Mouse (Mus musculus) heart, embryonic 12.5 days (tissue): Measurements from ENCODE around the gene Atp5b. TPM values are rescaled to one million over a fixed set of nuclear protein-coding genes. Genes with fewer than 3 reads are reported as not detected.
A peak's percentile ranks its signal among the peaks of the same experiment; 100 is the strongest.

Experiments used
- ATAC-seq: fragments of 200-750 bp; cut with Nextera tagmentation; 2 replicates; pipeline ENCODE4 v1.8.0; 2017; ENCODE audit warnings: moderate TSS enrichment, moderate library complexity; ENCODE audit not compliant: insufficient number of reproducible peaks, low FRiP score
- H3K27ac ChIP-seq: fragments of 300-500 bp; sonication (generic); 2 replicates; pipeline ENCODE4 v1.5.1; 2016; ENCODE audit warnings: mild to moderate bottlenecking, moderate library complexity; ENCODE audit not compliant: poor library complexity, severe bottlenecking
- H3K27me3 ChIP-seq: fragments of 300-500 bp; sonication (generic); replicated peaks from 2 replicates; pipeline ENCODE4 v1.6.1; 2016; ENCODE audit warnings: mild to moderate bottlenecking, moderate library complexity
- H3K36me3 ChIP-seq: fragments of 300-500 bp; sonication (generic); 2 replicates; pipeline ENCODE4 v1.6.1; 2016; ENCODE audit warnings: mild to moderate bottlenecking, moderate library complexity
- H3K4me1 ChIP-seq: fragments of 300-500 bp; sonication (generic); replicated peaks from 2 replicates; pipeline ENCODE4 v1.6.1; 2016; ENCODE audit warnings: mild to moderate bottlenecking
- H3K4me2 ChIP-seq: fragments of 300-500 bp; sonication (generic); 2 replicates; pipeline ENCODE4 v1.6.1; 2016; ENCODE audit warnings: mild to moderate bottlenecking, moderate library complexity
- H3K4me3 ChIP-seq: fragments of 300-500 bp; sonication (generic); 2 replicates; pipeline ENCODE4 v1.5.1; 2016; ENCODE audit warnings: mild to moderate bottlenecking
- H3K9ac ChIP-seq: fragments of 300-500 bp; sonication (generic); 2 replicates; pipeline ENCODE4 v1.6.1; 2016; ENCODE audit warnings: mild to moderate bottlenecking, moderate library complexity
- H3K9me3 ChIP-seq: fragments of 300-500 bp; sonication (generic); replicated peaks from 2 replicates; pipeline ENCODE4 v1.6.1; 2016; ENCODE audit warnings: mild to moderate bottlenecking, moderate library complexity
- WGBS: fragments of 180-500 bp; shearing (Covaris S2); methylation state at CpG from one replicate; pipeline ENCODE4 v1.1.7; 2016; 5-methylcytosine and 5-hydroxymethylcytosine counted together
- polyA plus RNA-seq: library from polyadenylated mRNA; unstranded; fragments of >200 nt; fragmentation: Nextera tagmentation; extraction: Ambion mirVana; gene quantifications from 2 replicates; pipeline ENCODE4 v1.2.1, GENCODE M21; 2016

Gene Atp5b
- polyA plus RNA-seq, result 4,835 and 4,880 TPM in 2 replicates

GRCm38 (mm10) chr10:128082880-128083421 lies at the start of gene Atp5b:
Gene Atp5b (plus strand): TSS chr10:128083273.
- peak within 1 kb of the TSS; percentile 100 for H3K9ac ChIP-seq

GRCm38 (mm10) chr10:128036746-128037425 lies 46.2 kb upstream of the Atp5b start:
- peak overlapping the region; percentile 89 for H3K4me2 ChIP-seq
- ATAC-seq, result peak; percentile 26; the same call in 1 of the 2 replicates
- H3K9ac ChIP-seq, result peak overlapping the region; percentile 100
- peak overlapping the region; percentile 96 for H3K4me3 ChIP-seq
- H3K36me3 ChIP-seq, result peaks cover 41% of the 10 kb centered on the region
- H3K27me3 ChIP-seq, result no peaks in the 10 kb centered on the region
- under 1% methylated on average over 10 of the region's 10 CpGs for WGBS
- peaks cover 54% of the 10 kb centered on the region for H3K4me1 ChIP-seq
- peak overlapping the region; percentile 98 for H3K27ac ChIP-seq
- no peaks in the 10 kb centered on the region for H3K9me3 ChIP-seq

More at GRCm38 (mm10) chr10:128082880-128083421, at the start of gene Atp5b:
- peaks cover 39% of the 10 kb centered on the region for H3K36me3 ChIP-seq
- peak within 1 kb of the TSS; percentile 96 for H3K4me2 ChIP-seq
- peak; percentile 97 for ATAC-seq
- H3K4me3 ChIP-seq, result peak within 1 kb of the TSS; percentile 90
- WGBS, result under 1% methylated on average over 34 of the region's 34 CpGs
- H3K4me1 ChIP-seq, result peaks cover 22% of the 10 kb centered on the region
- H3K9me3 ChIP-seq, result no peaks in the 10 kb centered on the region
- no peaks in the 10 kb centered on the region for H3K27me3 ChIP-seq
- peak within 1 kb of the TSS; percentile 94 for H3K27ac ChIP-seq

- peaks cover 48% of the 10 kb centered on the region for H3K36me3 ChIP-seq
- peak overlapping the region; percentile 24; the same call in 1 of the 2 replicates for H3K4me3 ChIP-seq
- WGBS, result 81% methylated on average over 3 of the region's 3 CpGs
- H3K4me2 ChIP-seq, result peak overlapping the region; percentile 47
- H3K27ac ChIP-seq, result no peak overlapping the region
- no peak for ATAC-seq
- H3K4me1 ChIP-seq, result peaks cover 65% of the 10 kb centered on the region
- no peaks in the 10 kb centered on the region for H3K27me3 ChIP-seq
- H3K9ac ChIP-seq, result peak overlapping the region; percentile 57
- no peaks in the 10 kb centered on the region for H3K9me3 ChIP-seq
Measured at GRCm38 (mm10) chr10:128037921-128038320, 45.2 kb upstream of the Atp5b start.

GRCm38 (mm10) chr10:128039167-128039566 lies 43.9 kb upstream of the Atp5b start:
- H3K27me3 ChIP-seq, result no peaks in the 10 kb centered on the region
- ATAC-seq, result no peak
- H3K27ac ChIP-seq, result no peak overlapping the region
- H3K4me1 ChIP-seq, result peaks cover 77% of the 10 kb centered on the region
- peaks cover 61% of the 10 kb centered on the region for H3K36me3 ChIP-seq
- H3K9ac ChIP-seq, result peak overlapping the region; percentile 11
- no peak overlapping the region for H3K4me3 ChIP-seq
- H3K4me2 ChIP-seq, result peak overlapping the region; percentile 47
- H3K9me3 ChIP-seq, result no peaks in the 10 kb centered on the region
- WGBS, result 51% methylated on average over 5 of the region's 5 CpGs

GRCm38 (mm10) chr10:128039858-128040257 lies 43.2 kb upstream of the Atp5b start:
- Histone ChIP-seq H3K36me3 (peaks cover 67% of the 10 kb centered on the region), H3K4me3 (no peak overlapping the region), H3K4me2 (no peak overlapping the region), H3K4me1 (peaks cover 80% of the 10 kb centered on the region), H3K27ac (0 out of 2 replicates have a peak overlapping the region, but pooled peaks have one; percentile 10), H3K9ac (0 out of 2 replicates have a peak overlapping the region, but pooled peaks have one; percentile 21), H3K9me3 (no peaks in the 10 kb centered on the region), H3K27me3 (no peaks in the 10 kb centered on the region)
- WGBS, result 68% methylated on average over 3 of the region's 3 CpGs
- no peak for ATAC-seq

- Histone ChIP-seq H3K27me3 (no peaks in the 10 kb centered on the region), H3K27ac (0 out of 2 replicates have a peak overlapping the region, but pooled peaks have one; percentile 10), H3K36me3 (peaks cover 72% of the 10 kb centered on the region), H3K9ac (no peak overlapping the region; the same call in 1 of the 2 replicates), H3K9me3 (no peaks in the 10 kb centered on the region), H3K4me2 (no peak overlapping the region), H3K4me3 (no peak overlapping the region), H3K4me1 (peaks cover 81% of the 10 kb centered on the region)
- 87% methylated on average over 5 of the region's 5 CpGs for WGBS
- ATAC-seq, result no peak
Measured at GRCm38 (mm10) chr10:128040293-128040692, 42.8 kb upstream of the Atp5b start.

GRCm38 (mm10) chr10:128041636-128042035 lies 41.4 kb upstream of the Atp5b start:
- 0 out of 2 replicates have a peak overlapping the region, but pooled peaks have one; percentile 42 for H3K9ac ChIP-seq

GRCm38 (mm10) chr10:128042466-128042865 lies 40.6 kb upstream of the Atp5b start:
- Histone ChIP-seq H3K36me3 (peaks cover 92% of the 10 kb centered on the region), H3K27ac (peak overlapping the region; percentile 79), H3K27me3 (no peaks in the 10 kb centered on the region), H3K4me2 (no peak overlapping the region), H3K9me3 (no peaks in the 10 kb centered on the region), H3K4me1 (peaks cover 73% of the 10 kb centered on the region), H3K9ac (0 out of 2 replicates have a peak overlapping the region, but pooled peaks have one; percentile 42), H3K4me3 (no peak overlapping the region)
- no peak for ATAC-seq
- WGBS, result 83% methylated on average over 3 of the region's 3 CpGs

More at GRCm38 (mm10) chr10:128041636-128042035, 41.4 kb upstream of the Atp5b start:
- H3K4me1 ChIP-seq, result peaks cover 81% of the 10 kb centered on the region
- ATAC-seq, result no peak
- no peak overlapping the region for H3K4me2 ChIP-seq
- H3K27me3 ChIP-seq, result no peaks in the 10 kb centered on the region
- 82% methylated on average over 4 of the region's 4 CpGs for WGBS
- H3K4me3 ChIP-seq, result no peak overlapping the region
- no peak overlapping the region for H3K27ac ChIP-seq
- no peaks in the 10 kb centered on the region for H3K9me3 ChIP-seq
- peaks cover 85% of the 10 kb centered on the region for H3K36me3 ChIP-seq

GRCm38 (mm10) chr10:128043041-128043835 lies 39.8 kb upstream of the Atp5b start:
- Histone ChIP-seq H3K9ac (peak overlapping the region; percentile 42), H3K4me3 (peak overlapping the region; percentile 2; the same call in 1 of the 2 replicates), H3K9me3 (no peaks in the 10 kb centered on the region), H3K27ac (peak overlapping the region; percentile 79), H3K36me3 (peaks cover 95% of the 10 kb centered on the region), H3K27me3 (no peaks in the 10 kb centered on the region), H3K4me1 (peaks cover 68% of the 10 kb centered on the region), H3K4me2 (peak overlapping the region; percentile 37)
- ATAC-seq, result 0 out of 2 replicates have a peak, but pooled peaks have one; percentile 27
- 45% methylated on average over 3 of the region's 3 CpGs for WGBS

GRCm38 (mm10) chr10:128048157-128048556 lies 34.9 kb upstream of the Atp5b start:
- no peak overlapping the region for H3K9ac ChIP-seq
- peaks cover 19% of the 10 kb centered on the region for H3K4me1 ChIP-seq
- H3K27ac ChIP-seq, result no peak overlapping the region
- H3K4me3 ChIP-seq, result no peak overlapping the region
- ATAC-seq, result no peak
- 95% methylated on average over 8 of the region's 8 CpGs for WGBS
- H3K9me3 ChIP-seq, result no peaks in the 10 kb centered on the region
- H3K27me3 ChIP-seq, result no peaks in the 10 kb centered on the region
- H3K36me3 ChIP-seq, result peaks cover 82% of the 10 kb centered on the region
- no peak overlapping the region for H3K4me2 ChIP-seq
